ENCODE assay signal across 8 mouse cellular contexts in genomic region chr11:100714534-100714915, GRCm38 (mm10). TPM values are rescaled to one million over a fixed set of nuclear protein-coding genes. Genes with fewer than 3 reads are reported as not detected.
DNase-seq lines count a peak whose midpoint lies in the region; ATAC-seq and TF ChIP-seq lines count a peak whose summit lies in the region.

No protein-coding gene starts in this region.

- TF ChIP-seq CTCF in C2C12 (IDR thresholded peaks at IDR 0.05; ENCODE audit: control insufficient read depth, insufficient read depth, insufficient read length), result peak; percentile 52

- peak; percentile 82 for DNase-seq in adrenal gland, adult 2 months
- DNase-seq in embryonic facial prominence, embryonic 10.5 days (ENCODE audit: low spot score), result peak; percentile 75
- peak; percentile 87 for DNase-seq in heart, embryonic 10.5 days (ENCODE audit: low spot score)
- peak; percentile 78 for DNase-seq in liver, embryonic 13.5 days
- peak; percentile 78 for DNase-seq in neural tube, embryonic 11.5 days (ENCODE audit: low spot score)
- DNase-seq in thymus, postnatal 0 days (ENCODE audit: low spot score), result peak; percentile 70

- WGBS in embryonic facial prominence, embryonic 10.5 days, result 51% methylated on average over 6 of the region's 6 CpGs
- 44% methylated on average over 6 of the region's 6 CpGs for WGBS in heart, embryonic 10.5 days
- 50% methylated on average over 6 of the region's 6 CpGs for WGBS in kidney, embryonic 16.5 days
- WGBS in liver, embryonic 13.5 days (ENCODE audit: insufficient replicate concordance), result 34% methylated on average over 6 of the region's 6 CpGs
- WGBS in neural tube, embryonic 11.5 days, result 49% methylated on average over 6 of the region's 6 CpGs

- H3K4me2 ChIP-seq in kidney, embryonic 16.5 days (replicated peaks; ENCODE audit: low read depth, low read length), result peak overlapping the region; percentile 55
- H3K4me2 ChIP-seq in liver, embryonic 13.5 days, result peak overlapping the region; percentile 97
- H3K4me2 ChIP-seq in neural tube, embryonic 11.5 days (ENCODE audit: low read depth), result peak overlapping the region; percentile 39; the same call in 1 of the 2 replicates

- H3K9ac ChIP-seq in kidney, embryonic 16.5 days (replicated peaks; ENCODE audit: low read length), result peak overlapping the region; percentile 58
- H3K9ac ChIP-seq in liver, embryonic 13.5 days, result peak overlapping the region; percentile 72
- H3K9ac ChIP-seq in neural tube, embryonic 11.5 days (ENCODE audit: low read length), result 0 out of 2 replicates have a peak overlapping the region, but pooled peaks have one; percentile 41

- H3K27ac ChIP-seq in embryonic facial prominence, embryonic 10.5 days (replicated peaks), result peak overlapping the region; percentile 99
- H3K27ac ChIP-seq in heart, embryonic 10.5 days, result peak overlapping the region; percentile 87
- H3K27ac ChIP-seq in kidney, embryonic 16.5 days (ENCODE audit: low read length), result no peak overlapping the region
- H3K27ac ChIP-seq in liver, embryonic 13.5 days, result peak overlapping the region; percentile 87
- no peak overlapping the region for H3K27ac ChIP-seq in neural tube, embryonic 11.5 days (ENCODE audit: low read depth, low read length)

- peak; percentile 13; the same call in 1 of the 2 replicates for ATAC-seq in kidney, embryonic 16.5 days (ENCODE audit: low FRiP score, low TSS enrichment)
- peak; percentile 52 for ATAC-seq in liver, embryonic 13.5 days (ENCODE audit: low read depth)
- ATAC-seq in neural tube, embryonic 11.5 days (ENCODE audit: insufficient read depth, low FRiP score, low TSS enrichment), result no peak

- H3K4me1 ChIP-seq in embryonic facial prominence, embryonic 10.5 days, result peaks cover 48% of the 10 kb centered on the region
- H3K4me1 ChIP-seq in heart, embryonic 10.5 days, result peaks cover 45% of the 10 kb centered on the region
- peaks cover 29% of the 10 kb centered on the region for H3K4me1 ChIP-seq in kidney, embryonic 16.5 days (ENCODE audit: insufficient read depth, low read length)
- H3K4me1 ChIP-seq in liver, embryonic 13.5 days (replicated peaks), result peaks cover 53% of the 10 kb centered on the region
- H3K4me1 ChIP-seq in neural tube, embryonic 11.5 days (ENCODE audit: control insufficient read depth, insufficient read depth, low read length), result peaks cover 18% of the 10 kb centered on the region

- H3K27me3 ChIP-seq in C2C12 (ENCODE audit: control insufficient read depth, insufficient read depth, insufficient read length), result no peaks in the 10 kb centered on the region
- no peaks in the 10 kb centered on the region for H3K27me3 ChIP-seq in embryonic facial prominence, embryonic 10.5 days (replicated peaks; ENCODE audit: low read depth, poor library complexity, severe bottlenecking)
- H3K27me3 ChIP-seq in heart, embryonic 10.5 days (ENCODE audit: insufficient read depth, poor library complexity, severe bottlenecking), result no peaks in the 10 kb centered on the region
- H3K27me3 ChIP-seq in kidney, embryonic 16.5 days (ENCODE audit: insufficient read depth, low read length), result no peaks in the 10 kb centered on the region
- H3K27me3 ChIP-seq in liver, embryonic 13.5 days, result no peaks in the 10 kb centered on the region
- H3K27me3 ChIP-seq in neural tube, embryonic 11.5 days (ENCODE audit: control insufficient read depth, insufficient read depth, low read length), result no peaks in the 10 kb centered on the region

- peaks cover 64% of the 10 kb centered on the region for H3K36me3 ChIP-seq in C2C12 (ENCODE audit: control insufficient read depth, insufficient read depth)
- H3K36me3 ChIP-seq in embryonic facial prominence, embryonic 10.5 days (replicated peaks), result peaks cover 61% of the 10 kb centered on the region
- peaks cover 62% of the 10 kb centered on the region for H3K36me3 ChIP-seq in heart, embryonic 10.5 days
- H3K36me3 ChIP-seq in kidney, embryonic 16.5 days (ENCODE audit: insufficient read depth, low read length), result peaks cover 41% of the 10 kb centered on the region
- H3K36me3 ChIP-seq in liver, embryonic 13.5 days, result peaks cover 62% of the 10 kb centered on the region
- H3K36me3 ChIP-seq in neural tube, embryonic 11.5 days (ENCODE audit: control insufficient read depth, insufficient read depth, low read length), result peaks cover 3% of the 10 kb centered on the region

- H3ac ChIP-seq in C2C12 (ENCODE audit: control insufficient read depth, insufficient read length, low read depth), result no peak overlapping the region

- H3K79me2 ChIP-seq in C2C12 (ENCODE audit: control insufficient read depth, insufficient read depth), result peaks cover 24% of the 10 kb centered on the region

- H3K79me3 ChIP-seq in C2C12 (ENCODE audit: low read depth), result peaks cover 6% of the 10 kb centered on the region

- no peak overlapping the region for H3K4me3 ChIP-seq in C2C12 (ENCODE audit: insufficient read depth, poor library complexity, severe bottlenecking)
- H3K4me3 ChIP-seq in embryonic facial prominence, embryonic 10.5 days, result peak overlapping the region; percentile 97
- peak overlapping the region; percentile 56 for H3K4me3 ChIP-seq in heart, embryonic 10.5 days
- peak overlapping the region; percentile 31 for H3K4me3 ChIP-seq in kidney, embryonic 16.5 days (ENCODE audit: low read length)
- H3K4me3 ChIP-seq in liver, embryonic 13.5 days (replicated peaks), result peak overlapping the region; percentile 54
- H3K4me3 ChIP-seq in neural tube, embryonic 11.5 days (ENCODE audit: low read depth, low read length), result no peak overlapping the region

- no peaks in the 10 kb centered on the region for H3K9me3 ChIP-seq in embryonic facial prominence, embryonic 10.5 days
- H3K9me3 ChIP-seq in heart, embryonic 10.5 days, result no peaks in the 10 kb centered on the region
- no peaks in the 10 kb centered on the region for H3K9me3 ChIP-seq in kidney, embryonic 16.5 days (ENCODE audit: low read length)
- H3K9me3 ChIP-seq in liver, embryonic 13.5 days (replicated peaks), result no peaks in the 10 kb centered on the region
- no peaks in the 10 kb centered on the region for H3K9me3 ChIP-seq in neural tube, embryonic 11.5 days (ENCODE audit: control insufficient read depth, low read length)

RNA-seq across cellular contexts. Expression of gene Hspb9, which starts 0.9 kb away (rescaled TPM):
- polyA plus RNA-seq in C2C12 (2012; fragmentation: generic; extraction: Trizol), result 0.68 TPM
- not detected for total RNA-seq in adrenal gland, adult 2 months (2021)
- not detected in 2 replicates for polyA plus RNA-seq in adrenal gland, adult 2 months (2012; rRNA removed)
- polyA plus RNA-seq in embryonic facial prominence, embryonic 10.5 days (2016; fragmentation: Nextera tagmentation; extraction: Ambion mirVana), result 0.56 TPM in 1 of 2 replicates, not detected in the other
- 0.19 and 0.34 TPM in 2 replicates for polyA plus RNA-seq in heart, embryonic 10.5 days (2016; fragmentation: Nextera tagmentation; extraction: Ambion mirVana)
- polyA plus RNA-seq in kidney, embryonic 16.5 days (2015; fragmentation: Nextera tagmentation; extraction: Ambion mirVana), result 0.33 TPM in 1 of 2 replicates, not detected in the other
- 0.17 and 0.43 TPM in 2 replicates for polyA plus RNA-seq in liver, embryonic 13.5 days (2015; fragmentation: Nextera tagmentation; extraction: Ambion mirVana)
- not detected in 2 replicates for polyA plus RNA-seq in neural tube, embryonic 11.5 days (2014; fragmentation: Nextera tagmentation; extraction: Ambion mirVana)
- 0.18 TPM in 1 of 2 replicates, not detected in the other for polyA plus RNA-seq in thymus, postnatal 0 days (2015; fragmentation: Nextera tagmentation; extraction: Ambion mirVana)

RNA-seq across cellular contexts. Expression of gene Kat2a, which starts 2.3 kb away (rescaled TPM):
- polyA plus RNA-seq in C2C12 (2012; fragmentation: generic; extraction: Trizol), result 50.3 TPM
- total RNA-seq in adrenal gland, adult 2 months (2021), result 10 to 100 TPM; 42.5 to 42.6 TPM
- polyA plus RNA-seq in adrenal gland, adult 2 months (2012; rRNA removed), result 73.5 and 85.1 TPM in 2 replicates
- polyA plus RNA-seq in embryonic facial prominence, embryonic 10.5 days (2016; fragmentation: Nextera tagmentation; extraction: Ambion mirVana), result 72.4 and 80.6 TPM in 2 replicates
- 52.0 and 59.8 TPM in 2 replicates for polyA plus RNA-seq in heart, embryonic 10.5 days (2016; fragmentation: Nextera tagmentation; extraction: Ambion mirVana)
- polyA plus RNA-seq in kidney, embryonic 16.5 days (2015; fragmentation: Nextera tagmentation; extraction: Ambion mirVana), result 62.4 and 63.7 TPM in 2 replicates
- 20.9 and 23.8 TPM in 2 replicates for polyA plus RNA-seq in liver, embryonic 13.5 days (2015; fragmentation: Nextera tagmentation; extraction: Ambion mirVana)
- polyA plus RNA-seq in neural tube, embryonic 11.5 days (2014; fragmentation: Nextera tagmentation; extraction: Ambion mirVana), result 61.3 and 66.4 TPM in 2 replicates
- polyA plus RNA-seq in thymus, postnatal 0 days (2015; fragmentation: Nextera tagmentation; extraction: Ambion mirVana), result 33.2 and 39.3 TPM in 2 replicates

RNA-seq across cellular contexts. Expression of gene Dhx58, which starts 10.5 kb away (rescaled TPM):
- polyA plus RNA-seq in C2C12 (2012; fragmentation: generic; extraction: Trizol), result 0.64 TPM
- total RNA-seq in adrenal gland, adult 2 months (2021), result 10 to 100 TPM; 29.2 to 60.7 TPM
- 30.2 and 42.2 TPM in 2 replicates for polyA plus RNA-seq in adrenal gland, adult 2 months (2012; rRNA removed)
- 3.3 and 3.6 TPM in 2 replicates for polyA plus RNA-seq in embryonic facial prominence, embryonic 10.5 days (2016; fragmentation: Nextera tagmentation; extraction: Ambion mirVana)
- 1.1 and 2.4 TPM in 2 replicates for polyA plus RNA-seq in heart, embryonic 10.5 days (2016; fragmentation: Nextera tagmentation; extraction: Ambion mirVana)
- polyA plus RNA-seq in kidney, embryonic 16.5 days (2015; fragmentation: Nextera tagmentation; extraction: Ambion mirVana), result 2.6 and 3.2 TPM in 2 replicates
- polyA plus RNA-seq in liver, embryonic 13.5 days (2015; fragmentation: Nextera tagmentation; extraction: Ambion mirVana), result 1.6 and 1.7 TPM in 2 replicates
- 1.4 and 1.9 TPM in 2 replicates for polyA plus RNA-seq in neural tube, embryonic 11.5 days (2014; fragmentation: Nextera tagmentation; extraction: Ambion mirVana)
- 10.2 and 10.7 TPM in 2 replicates for polyA plus RNA-seq in thymus, postnatal 0 days (2015; fragmentation: Nextera tagmentation; extraction: Ambion mirVana)

RNA-seq across cellular contexts. Expression of gene Zfp385c, which starts 22.3 kb away (rescaled TPM):
- not detected for polyA plus RNA-seq in C2C12 (2012; fragmentation: generic; extraction: Trizol)
- total RNA-seq in adrenal gland, adult 2 months (2021), result under 1 TPM in 1 of 2 experiments, not detected in 1; 0.59 TPM
- polyA plus RNA-seq in adrenal gland, adult 2 months (2012; rRNA removed), result 0.75 and 0.84 TPM in 2 replicates
- 1.2 TPM in 2 replicates for polyA plus RNA-seq in embryonic facial prominence, embryonic 10.5 days (2016; fragmentation: Nextera tagmentation; extraction: Ambion mirVana)
- polyA plus RNA-seq in heart, embryonic 10.5 days (2016; fragmentation: Nextera tagmentation; extraction: Ambion mirVana), result 0.23 and 0.27 TPM in 2 replicates
- polyA plus RNA-seq in kidney, embryonic 16.5 days (2015; fragmentation: Nextera tagmentation; extraction: Ambion mirVana), result 0.32 and 0.69 TPM in 2 replicates
- polyA plus RNA-seq in liver, embryonic 13.5 days (2015; fragmentation: Nextera tagmentation; extraction: Ambion mirVana), result not detected in 2 replicates
- 0.32 TPM in 1 of 2 replicates, not detected in the other for polyA plus RNA-seq in neural tube, embryonic 11.5 days (2014; fragmentation: Nextera tagmentation; extraction: Ambion mirVana)
- polyA plus RNA-seq in thymus, postnatal 0 days (2015; fragmentation: Nextera tagmentation; extraction: Ambion mirVana), result 0.12 TPM in 1 of 2 replicates, not detected in the other

RNA-seq across cellular contexts. Expression of gene Rab5c, which starts 23.5 kb away (rescaled TPM):
- polyA plus RNA-seq in C2C12 (2012; fragmentation: generic; extraction: Trizol), result 136 TPM
- 100 to 1,000 TPM; 191 to 196 TPM for total RNA-seq in adrenal gland, adult 2 months (2021)
- polyA plus RNA-seq in adrenal gland, adult 2 months (2012; rRNA removed), result 201 and 238 TPM in 2 replicates
- polyA plus RNA-seq in embryonic facial prominence, embryonic 10.5 days (2016; fragmentation: Nextera tagmentation; extraction: Ambion mirVana), result 13.0 and 13.1 TPM in 2 replicates
- 13.7 and 13.9 TPM in 2 replicates for polyA plus RNA-seq in heart, embryonic 10.5 days (2016; fragmentation: Nextera tagmentation; extraction: Ambion mirVana)
- polyA plus RNA-seq in kidney, embryonic 16.5 days (2015; fragmentation: Nextera tagmentation; extraction: Ambion mirVana), result 41.9 and 47.1 TPM in 2 replicates
- polyA plus RNA-seq in liver, embryonic 13.5 days (2015; fragmentation: Nextera tagmentation; extraction: Ambion mirVana), result 18.8 and 20.5 TPM in 2 replicates
- polyA plus RNA-seq in neural tube, embryonic 11.5 days (2014; fragmentation: Nextera tagmentation; extraction: Ambion mirVana), result 58.8 and 63.3 TPM in 2 replicates
- 35.8 and 38.6 TPM in 2 replicates for polyA plus RNA-seq in thymus, postnatal 0 days (2015; fragmentation: Nextera tagmentation; extraction: Ambion mirVana)

Comparison
In these comparisons a context has a peak if more than half of its experiments do, and no peak if none do; other contexts are left out.
1. H3K4me3 ChIP-seq: peak in embryonic facial prominence, embryonic 10.5 days (single experiment), heart, embryonic 10.5 days (single experiment), kidney, embryonic 16.5 days (single experiment) and liver, embryonic 13.5 days (single experiment); none in C2C12 (single experiment) and neural tube, embryonic 11.5 days (single experiment).
2. H3K27ac ChIP-seq: peak in embryonic facial prominence, embryonic 10.5 days (single experiment), heart, embryonic 10.5 days (single experiment) and liver, embryonic 13.5 days (single experiment); none in kidney, embryonic 16.5 days (single experiment) and neural tube, embryonic 11.5 days (single experiment).
3. H3K4me2 ChIP-seq: peak in every context shown above with its lines; median percentile 97 in liver, embryonic 13.5 days; 55 in kidney, embryonic 16.5 days; 39 in neural tube, embryonic 11.5 days.
4. Peak in every context shown above with its lines, with median percentiles within 50 percentile points of each other: DNase-seq and H3K9ac ChIP-seq.